Mouse (Mus musculus): Measurements from ENCODE around the gene Ninl. TPM values are rescaled to one million over a fixed set of nuclear protein-coding genes. Genes with fewer than 3 reads are reported as not detected.
"Not testable (repeated sequence)": the region's sequence is repeated elsewhere in the genome, so short reads cannot be mapped to it uniquely, and the experiment has no call there.

The Ninl gene
- total RNA-seq, 2 experiments from 2014 or later, result 9.3 to 12.4 TPM

DNA sequence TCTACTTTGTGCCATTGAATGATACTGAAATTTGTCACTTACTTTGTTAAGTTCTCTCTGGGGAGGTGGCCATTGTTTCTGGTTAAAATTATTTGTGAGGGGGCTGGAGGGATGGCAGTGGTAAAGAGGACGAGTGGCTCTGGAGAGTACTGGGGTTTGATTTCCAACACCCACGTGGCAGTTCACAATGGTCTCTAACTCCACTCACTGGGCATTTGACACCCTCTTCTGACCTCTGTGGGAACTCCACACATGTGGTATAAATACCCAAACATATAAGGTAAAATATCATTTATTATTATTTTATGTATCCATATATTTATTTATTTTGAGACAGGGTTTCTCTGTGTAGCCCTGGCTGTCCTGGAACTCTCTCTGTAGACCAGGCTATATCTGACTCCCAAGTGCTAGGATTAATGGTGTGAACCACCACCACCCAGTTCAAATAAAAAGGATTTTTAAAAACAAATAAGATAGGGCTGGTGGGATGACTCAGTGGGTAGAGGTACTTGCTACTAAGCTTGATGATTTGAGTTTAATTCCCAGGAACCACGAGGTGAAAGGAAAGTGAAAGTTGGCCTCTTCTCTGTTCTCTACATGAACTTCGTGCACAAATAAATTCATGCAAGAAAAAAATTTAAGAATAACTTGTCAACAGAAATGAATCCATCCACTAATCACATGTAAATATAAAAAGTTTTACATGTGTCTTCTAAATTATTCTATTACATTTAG, 124.2 kb downstream of the Ninl start:
- intact Hi-C loops (cut with DNase I), result no loop called here
- no peak for DNase-seq

DNA sequence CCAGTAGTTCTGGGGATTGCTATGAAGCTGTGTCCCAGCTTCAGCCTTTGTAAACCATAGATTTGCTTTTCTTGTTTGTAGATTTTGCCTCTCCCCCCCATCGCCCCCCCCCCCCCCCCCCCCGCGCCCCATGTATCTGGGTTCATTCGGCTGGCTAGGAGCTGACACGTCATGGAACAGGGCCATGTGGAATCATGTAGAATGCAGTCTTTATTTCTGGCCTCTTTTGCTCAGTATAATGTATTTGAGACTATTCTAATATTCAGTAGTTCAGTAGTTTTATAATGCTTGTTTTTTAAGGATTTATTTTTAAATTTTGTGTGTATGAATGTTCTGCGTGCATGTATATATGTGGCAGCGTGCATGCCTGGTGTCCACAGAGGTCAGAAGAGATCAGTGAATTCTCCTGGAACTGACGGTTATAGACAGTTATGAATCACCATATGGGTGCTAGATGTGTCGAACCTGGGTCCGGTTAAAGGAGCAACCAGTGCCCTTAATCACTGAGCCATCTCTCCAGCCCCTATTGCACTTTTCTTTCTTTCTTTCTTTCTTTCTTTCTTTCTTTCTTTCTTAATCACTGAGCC, 128.8 kb downstream of the Ninl start:
- intact Hi-C loops (cut with DNase I), result no loop called here
- DNase-seq, result no peak

DNA sequence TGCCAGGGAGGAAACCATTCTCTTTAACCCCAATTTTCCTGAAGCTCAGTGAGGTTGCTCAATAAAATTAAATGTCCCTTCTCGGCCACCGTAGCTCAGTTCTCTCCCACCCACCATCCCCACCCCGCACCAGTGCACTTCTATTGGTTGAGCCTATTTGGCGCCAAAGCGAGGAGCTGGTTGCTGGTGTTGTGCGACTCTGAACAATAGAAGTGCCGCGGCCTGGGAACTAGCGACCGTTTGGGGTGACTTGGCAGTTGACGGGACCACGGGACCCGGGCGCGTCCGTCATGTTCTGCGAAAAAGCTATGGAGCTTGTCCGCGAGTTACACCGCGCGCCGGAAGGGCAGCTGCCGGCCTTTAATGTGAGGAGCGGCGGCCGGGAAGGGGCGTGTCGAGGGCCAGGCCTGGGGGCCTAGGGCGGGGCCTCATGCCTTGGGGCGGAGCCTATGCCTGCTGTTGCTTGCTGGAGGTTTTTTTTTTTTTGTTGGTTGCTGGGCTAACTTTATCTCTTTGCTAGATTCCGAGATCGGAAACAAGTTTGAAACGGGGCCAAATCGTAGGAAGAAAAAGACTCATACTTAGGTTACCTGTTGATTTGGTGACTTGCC, 129.6 kb downstream of the Ninl start:
- intact Hi-C loops (cut with DNase I), result loop anchor here (10.0 kb wide), 1 partner anchor 235 kb away; no protein-coding TSS in a partner anchor
- DNase-seq, result peak; percentile 92

DNA sequence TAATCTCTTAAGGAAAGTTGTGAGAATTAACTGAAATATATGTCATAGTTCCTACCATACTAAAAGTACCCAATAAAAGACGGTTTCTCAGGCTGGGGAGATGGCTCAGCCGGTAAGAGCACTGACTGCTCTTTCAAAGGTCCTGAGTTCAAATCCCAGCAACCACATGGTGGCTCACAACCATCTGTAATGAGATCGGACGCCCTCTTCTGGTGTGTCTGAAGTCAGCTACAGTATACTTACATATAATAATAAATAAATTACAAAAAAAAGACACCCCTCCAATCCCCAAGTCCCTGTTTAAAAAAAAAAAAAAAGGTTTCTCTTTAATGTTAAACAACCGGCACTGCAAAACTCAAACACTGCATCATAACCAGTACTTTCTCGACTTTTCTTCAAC, 130.3 kb downstream of the Ninl start:
- intact Hi-C loops (cut with DNase I), result loop anchor here (10.0 kb wide), 1 partner anchor 234 kb away; no protein-coding TSS in a partner anchor
- DNase-seq, result not testable (repeated sequence)

DNA sequence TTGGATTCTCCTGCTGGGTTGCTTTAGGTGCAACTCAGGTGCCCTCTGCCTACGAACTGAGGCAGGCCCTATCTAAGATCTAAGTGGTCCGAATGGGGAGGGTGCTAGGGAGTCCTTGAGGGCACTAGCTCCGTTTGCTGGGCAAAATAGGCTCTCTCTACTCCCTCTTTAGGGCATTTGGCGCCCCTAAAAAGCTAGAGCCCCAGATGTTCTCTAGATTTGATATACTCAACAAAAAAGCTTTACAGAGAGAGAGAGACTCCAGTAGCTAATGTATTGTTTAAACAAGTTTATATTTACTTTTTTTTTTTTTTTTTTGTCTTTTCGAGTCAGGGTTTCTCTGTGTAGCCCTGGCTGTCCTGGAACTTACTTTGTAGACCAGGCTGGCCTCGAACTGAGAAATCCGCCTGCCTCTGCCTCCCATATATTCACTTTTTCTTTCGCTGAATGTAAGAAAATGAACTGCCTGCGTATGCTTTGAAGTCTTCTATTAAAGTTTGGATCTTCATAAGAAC, 134.2 kb downstream of the Ninl start, which contains the start of gene Gins1:
Gins1 (plus strand) TSS at position 465 of the 515 bp plus-strand sequence.
- no peak for DNase-seq
- intact Hi-C loops (cut with DNase I), result loop anchor here (10.0 kb wide), 1 partner anchor 230 kb away; no protein-coding TSS in a partner anchor

DNA sequence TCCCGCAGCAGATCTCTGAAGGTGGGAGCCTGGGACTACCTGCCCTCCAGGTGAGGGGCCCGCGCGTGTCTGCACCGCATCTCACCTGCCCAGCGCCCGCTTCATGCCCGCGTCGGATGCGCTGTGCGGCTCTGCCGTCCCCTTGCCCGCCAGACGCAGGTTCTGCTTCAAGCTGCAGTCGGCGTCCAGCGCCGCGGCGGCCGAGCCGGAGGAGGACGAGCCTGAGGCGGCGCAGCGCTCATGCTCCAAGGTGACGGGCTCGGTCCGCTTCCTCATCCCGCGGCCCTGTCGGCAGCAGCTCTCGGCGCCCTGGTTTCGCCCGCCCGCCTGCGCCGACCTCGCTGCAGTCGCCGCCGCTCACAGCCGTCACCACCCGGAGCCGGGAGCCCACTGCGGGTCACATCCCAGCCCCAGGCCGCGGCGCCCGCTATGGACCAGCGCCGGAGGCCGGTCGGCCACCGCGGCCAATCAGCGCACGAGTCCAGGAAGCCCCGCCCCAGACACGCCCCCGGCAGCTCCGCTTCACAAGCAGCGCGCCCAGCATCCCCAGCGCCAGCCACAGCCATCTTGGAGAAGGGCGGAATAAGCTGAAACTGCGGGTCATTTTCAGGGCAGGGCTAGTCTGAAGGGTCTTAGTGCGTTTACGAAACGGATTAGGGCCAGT, 134.8 kb downstream of the Ninl start, which contains the start of gene Abhd12:
Abhd12 (minus strand) TSS at position 470 of the 664 bp plus-strand sequence.
- intact Hi-C loops (cut with DNase I), result loop anchor here (10.0 kb wide), 1 partner anchor 230 kb away; no protein-coding TSS in a partner anchor
- peak; percentile 99 for DNase-seq

DNA sequence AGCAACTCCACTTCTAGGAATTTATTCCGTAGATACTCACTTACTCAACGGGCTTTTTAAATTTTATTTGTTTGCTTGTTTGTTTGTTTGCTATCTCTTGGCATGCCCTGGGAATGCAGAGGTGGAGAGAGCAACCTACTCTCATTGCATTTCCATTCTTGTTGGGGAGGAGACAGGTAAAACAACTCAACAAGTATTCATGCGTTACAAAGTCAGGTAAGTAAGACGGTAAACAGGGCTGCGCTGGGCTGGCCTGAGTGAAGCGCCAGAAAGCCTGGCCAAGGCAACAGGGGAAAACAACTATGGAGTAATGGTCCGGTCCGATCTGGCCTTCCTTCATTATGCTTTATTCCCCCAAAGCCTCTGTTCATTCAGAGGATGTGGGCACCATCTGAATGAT, 136.8 kb downstream of the Ninl start:
- no peak for DNase-seq
- intact Hi-C loops (cut with DNase I), result loop anchor here (10.0 kb wide), 1 partner anchor 228 kb away; no protein-coding TSS in a partner anchor

DNA sequence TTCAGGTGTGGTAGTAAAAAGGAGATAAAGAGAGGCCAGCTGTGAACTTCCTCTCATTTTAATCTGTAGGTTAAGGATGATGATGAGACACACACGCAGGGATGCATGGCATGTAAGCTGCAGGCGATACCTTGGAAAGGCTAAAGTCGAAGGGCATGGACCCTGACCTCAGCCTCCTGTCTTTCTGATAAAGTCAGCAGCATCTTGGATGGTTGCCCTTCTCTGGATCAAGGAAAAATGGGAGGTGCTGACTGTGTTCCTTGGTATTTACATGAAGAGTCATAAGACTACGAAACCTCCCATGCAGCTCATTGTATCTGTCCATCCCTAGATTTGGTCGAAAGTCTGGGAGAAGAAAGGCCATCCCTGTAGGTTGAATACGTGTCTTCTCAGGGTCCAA, 138.8 kb downstream of the Ninl start:
- no peak for DNase-seq
- intact Hi-C loops (cut with DNase I), result loop anchor here (10.0 kb wide), 1 partner anchor 226 kb away; no protein-coding TSS in a partner anchor

DNA sequence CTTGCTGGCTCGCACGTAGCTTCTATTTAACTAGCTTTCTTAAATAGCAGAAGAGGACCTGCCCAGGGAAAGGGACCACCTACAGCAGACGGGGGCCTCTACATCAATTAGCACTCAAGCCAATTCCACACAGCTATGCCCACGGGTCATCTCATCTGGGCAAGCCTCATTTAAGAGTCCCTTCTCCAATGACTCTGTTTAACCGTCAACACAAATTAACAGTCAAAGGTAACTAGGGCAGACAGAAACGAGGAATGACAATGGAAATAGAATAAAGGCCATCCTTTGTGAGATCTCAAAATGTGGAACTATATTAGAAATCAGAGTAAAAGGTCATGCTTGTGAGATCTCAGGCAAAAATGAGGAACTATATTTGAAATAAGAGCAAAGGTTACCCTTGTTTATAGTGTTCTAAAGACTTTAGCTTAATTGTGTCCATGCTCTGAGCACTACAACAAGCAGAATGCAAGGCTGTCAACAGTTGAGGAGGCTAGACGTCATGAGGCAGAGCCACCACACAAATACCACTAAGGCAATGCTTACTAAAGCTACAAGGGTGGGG, 143.4 kb downstream of the Ninl start:
- DNase-seq, result no peak
- intact Hi-C loops (cut with DNase I), result no loop called here

DNA sequence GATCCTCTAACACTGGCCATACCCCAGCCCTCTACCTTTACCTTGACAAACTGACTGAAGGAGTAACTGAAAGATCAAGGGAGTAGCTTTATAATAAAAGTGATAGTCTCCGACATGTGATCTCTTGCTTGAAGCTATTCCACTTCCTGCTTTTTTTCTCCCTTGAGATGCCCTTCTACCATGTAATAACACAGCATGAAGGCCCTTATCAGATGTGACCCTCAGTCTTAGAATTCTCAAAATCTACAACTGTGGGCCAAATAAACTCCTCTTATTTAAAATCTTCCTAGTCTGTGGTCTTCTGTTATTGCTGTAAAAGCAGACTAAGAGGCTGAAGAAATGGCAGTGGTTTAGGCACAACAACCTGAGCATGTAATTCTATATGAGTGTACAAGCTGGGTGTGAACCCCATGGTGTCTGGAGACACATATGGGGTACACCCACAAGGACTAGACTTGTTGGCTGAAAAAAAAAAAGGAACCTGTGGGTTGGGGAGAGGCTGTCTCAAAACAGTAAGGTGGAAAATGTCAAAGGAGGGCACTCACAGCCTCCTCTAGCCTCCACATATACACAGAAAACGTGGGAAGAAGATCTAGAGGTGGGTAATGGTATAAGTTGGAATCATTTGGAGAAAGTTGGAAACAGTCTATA, 144.4 kb downstream of the Ninl start:
- DNase-seq, result no peak
- intact Hi-C loops (cut with DNase I), result no loop called here

DNA sequence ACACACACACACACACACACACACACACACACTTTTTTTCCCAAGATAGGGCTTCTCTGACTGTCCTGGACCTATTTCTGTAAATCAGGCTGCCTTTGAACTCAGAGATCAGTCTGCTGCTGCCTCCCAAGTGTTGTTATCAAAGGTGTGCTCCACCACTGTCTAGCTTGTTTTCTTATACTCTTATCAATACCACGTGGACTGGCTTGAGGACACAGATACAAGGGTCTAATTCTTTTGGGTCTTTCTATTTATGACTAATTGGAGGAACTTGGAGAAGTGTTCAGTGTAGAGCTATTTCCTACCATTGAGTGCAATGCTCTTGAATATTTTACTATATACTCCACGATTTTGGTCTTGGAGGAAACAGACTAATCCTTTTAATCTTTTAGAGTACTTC, 151.8 kb downstream of the Ninl start:
- intact Hi-C loops (cut with DNase I), result no loop called here
- no peak for DNase-seq

DNA sequence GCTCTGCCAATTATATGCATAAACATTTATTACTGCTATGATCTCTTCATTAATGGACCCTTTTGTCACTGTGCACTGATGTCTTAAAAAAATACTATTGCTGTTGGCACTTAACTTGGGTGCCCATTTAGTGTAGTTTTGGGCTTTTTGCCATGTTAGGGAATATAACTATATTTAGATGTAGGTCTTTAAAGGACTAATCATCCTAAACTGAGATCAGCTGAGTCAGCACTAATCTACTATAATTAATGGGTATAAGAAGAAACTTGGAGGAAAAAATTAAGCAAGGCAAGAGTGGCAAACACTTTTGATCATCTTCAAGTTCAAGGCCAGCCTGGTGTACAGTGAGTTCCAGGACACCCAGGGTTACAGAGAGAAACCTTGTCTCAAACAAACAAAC, 152.9 kb downstream of the Ninl start:
- DNase-seq, result no peak
- intact Hi-C loops (cut with DNase I), result no loop called here

DNA sequence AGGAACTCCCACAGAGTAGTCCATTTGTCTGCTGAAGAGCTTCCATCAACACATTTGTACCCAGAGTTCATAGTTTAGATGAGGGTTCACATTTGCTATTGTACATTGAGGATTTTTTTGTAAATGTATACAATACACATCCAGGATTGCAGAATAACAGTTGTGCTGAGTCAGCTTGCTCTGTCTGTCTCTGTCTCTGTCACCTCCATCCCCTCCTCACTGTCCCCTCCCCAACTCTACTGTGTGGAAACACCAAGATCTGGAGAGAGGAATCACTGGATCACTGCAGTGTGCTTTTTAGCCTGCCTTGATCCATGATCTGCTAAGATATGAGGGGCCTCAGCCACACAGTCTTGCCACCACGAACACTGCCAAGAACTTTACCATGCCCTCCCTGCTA, 153.4 kb downstream of the Ninl start:
- intact Hi-C loops (cut with DNase I), result no loop called here
- DNase-seq, result no peak

DNA sequence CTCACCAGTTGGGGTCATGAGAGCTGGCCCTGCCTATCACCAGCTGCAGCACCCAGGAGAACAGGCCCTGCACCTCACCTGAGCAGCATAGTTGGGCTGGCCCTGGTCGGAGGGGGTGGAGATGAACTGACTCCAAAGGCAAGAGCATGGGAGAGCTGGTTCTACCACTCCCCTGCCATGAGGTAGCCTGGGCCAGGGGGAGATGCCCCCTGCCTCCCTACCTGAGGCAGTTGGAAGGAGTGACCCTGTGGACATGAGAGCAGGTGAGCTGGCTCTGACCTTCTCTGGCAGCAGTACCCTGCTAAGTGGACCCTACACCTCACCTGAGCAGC, 154.4 kb downstream of the Ninl start:
- DNase-seq, result no peak
- intact Hi-C loops (cut with DNase I), result no loop called here

Other genes with a start within 250 kb of the Ninl start
- 100 to 1,000 TPM; 116 to 117 TPM for gene Abhd12, start 134.6 kb downstream of the Ninl start, total RNA-seq (2021)
- 1 to 10 TPM; 7.2 to 8.9 TPM for gene Gins1, start 134.0 kb downstream of the Ninl start, total RNA-seq (2021)
- 10 to 100 TPM; 13.1 to 14.3 TPM for gene Nanp, start within 50 bp of the Ninl start, total RNA-seq (2021)
- not detected for gene Gm14151, start 53.0 kb upstream of the Ninl start, total RNA-seq (2021)
- not detected for gene Gm14147, start 58.9 kb upstream of the Ninl start, total RNA-seq (2021)

Measured in left cerebral cortex, postnatal 4 days (tissue).